Mouse (Mus musculus) T-cell, adult 2 months (primary cell): ENCODE measurements around the gene Galnt3.

Source experiments
- DNase-seq: peaks from one replicate; pipeline ENCODE4 v3.0.0; 2022; ENCODE audit warnings: low spot score

The Galnt3 gene

DNA sequence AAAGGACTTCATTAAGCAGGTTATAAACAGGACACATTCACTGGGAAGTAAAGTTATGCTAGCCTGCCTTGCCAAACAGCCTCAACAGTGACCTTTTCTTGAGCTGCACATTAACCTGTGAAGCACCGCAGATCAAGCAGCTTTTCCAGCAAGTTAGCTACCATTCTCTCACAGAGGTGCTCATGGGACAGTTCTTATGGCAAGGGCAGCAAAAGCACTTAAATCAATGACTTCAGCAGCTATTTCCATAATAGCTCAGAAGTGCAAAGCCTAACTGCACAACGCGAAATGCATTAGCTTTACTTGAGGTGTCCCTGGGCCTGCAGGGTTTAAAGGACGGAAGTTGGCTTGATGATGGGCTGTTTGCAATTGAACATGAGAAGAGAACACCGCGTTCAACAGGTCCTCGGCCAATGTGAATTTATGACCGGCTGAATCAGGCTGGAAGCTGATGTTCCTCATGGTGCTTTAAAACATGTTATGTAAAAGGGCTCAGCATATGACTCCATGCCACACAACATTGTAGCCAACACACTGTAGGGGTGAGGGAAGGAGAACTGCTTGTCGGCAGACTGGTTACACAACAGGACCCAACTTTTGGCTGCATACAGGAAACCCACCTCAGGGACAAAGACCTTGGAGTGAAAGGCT, 16.8 kb downstream of the Galnt3 start:
- no peak for DNase-seq

DNA sequence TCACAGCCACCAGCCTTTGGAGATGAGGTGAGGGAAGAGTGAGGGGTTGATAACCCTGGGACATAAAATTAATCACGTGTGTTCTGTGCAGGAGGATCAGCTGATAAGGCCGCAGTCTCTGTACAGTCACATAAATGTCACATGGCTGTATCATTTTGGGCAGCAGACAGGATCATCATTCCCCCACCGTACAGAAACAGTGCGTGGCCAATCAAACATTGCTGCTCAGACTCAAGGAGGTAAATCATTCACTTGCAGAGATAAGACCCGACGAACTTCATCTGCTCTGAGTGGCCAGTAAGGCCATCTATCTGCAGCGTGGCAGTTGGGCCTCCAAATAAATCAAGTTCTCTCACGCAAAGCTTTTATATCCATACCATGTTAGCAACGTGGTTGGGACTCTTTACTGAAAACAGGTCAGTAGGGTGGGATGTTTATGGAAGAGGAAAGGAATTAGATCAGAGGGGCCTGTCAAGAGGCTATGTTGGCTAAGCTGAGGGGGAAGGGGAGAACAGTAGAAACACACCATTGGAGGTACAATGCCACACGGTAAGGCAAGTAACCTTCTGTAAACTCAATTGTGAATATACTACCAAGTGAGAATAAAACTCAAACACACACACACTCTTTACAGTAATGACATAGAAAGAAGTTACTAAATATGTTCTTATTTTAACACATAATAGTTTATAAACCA, 20.9 kb downstream of the Galnt3 start:
- no peak for DNase-seq

DNA sequence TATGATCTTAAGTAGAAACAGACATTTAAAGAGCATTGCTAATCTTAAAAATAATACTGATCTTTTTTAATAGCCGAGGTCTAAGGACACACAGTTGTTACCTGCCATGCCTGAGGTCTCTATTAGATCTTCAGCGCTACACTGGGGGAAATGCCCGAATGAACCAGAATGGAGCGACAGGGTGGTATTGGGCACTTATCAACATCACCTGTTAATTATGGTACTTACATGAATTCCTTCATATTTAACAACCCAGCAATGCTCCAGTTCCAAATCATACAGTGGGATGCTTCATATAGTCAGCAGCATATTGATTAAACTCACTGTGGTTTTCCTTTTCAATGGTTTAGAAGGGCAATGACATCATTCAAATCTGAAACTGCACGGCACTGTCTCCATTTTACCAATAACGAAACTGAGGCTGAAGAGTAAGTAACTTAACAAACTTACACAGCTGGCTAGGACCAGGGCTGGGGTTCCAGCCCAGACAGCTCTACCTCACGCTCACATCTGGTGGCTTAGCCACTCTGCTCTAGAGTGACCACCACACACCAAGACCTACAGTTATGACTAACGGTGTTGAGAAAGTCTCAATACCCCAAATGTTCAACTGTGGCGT, 23.0 kb downstream of the Galnt3 start:
- no peak for DNase-seq

DNA sequence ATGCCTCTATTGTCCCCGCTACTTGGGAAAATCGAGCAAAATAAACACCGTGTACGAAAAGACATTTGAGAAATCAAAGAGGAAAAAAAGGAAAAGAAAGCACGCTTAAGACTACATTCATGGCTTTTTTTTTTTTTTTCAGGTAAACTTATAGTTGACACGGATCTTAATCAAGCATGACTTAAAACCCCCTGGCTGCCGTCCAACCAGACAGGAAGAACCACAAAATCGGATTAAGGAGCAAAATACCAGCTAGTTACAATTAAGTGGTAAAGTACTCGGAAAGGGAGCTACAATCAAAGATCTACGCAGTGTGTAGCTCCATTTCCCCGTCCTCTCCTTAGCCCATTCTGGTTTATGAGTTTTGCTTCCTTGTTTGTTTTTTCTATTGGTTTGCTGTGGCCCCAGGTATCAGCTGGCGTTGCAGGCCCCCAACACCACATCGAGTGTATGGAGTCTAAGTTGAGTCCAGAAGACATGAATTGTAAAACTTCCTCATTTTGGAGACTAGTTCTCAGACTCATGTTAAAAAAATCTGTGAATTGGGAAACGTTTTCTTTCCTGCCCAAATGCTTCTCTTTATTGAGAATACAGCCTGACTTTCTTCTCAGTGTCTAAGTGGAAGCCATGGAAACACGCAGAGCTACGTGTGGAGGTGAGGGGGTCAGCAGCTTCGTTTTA, 24.0 kb downstream of the Galnt3 start:
- DNase-seq = no peak

DNA sequence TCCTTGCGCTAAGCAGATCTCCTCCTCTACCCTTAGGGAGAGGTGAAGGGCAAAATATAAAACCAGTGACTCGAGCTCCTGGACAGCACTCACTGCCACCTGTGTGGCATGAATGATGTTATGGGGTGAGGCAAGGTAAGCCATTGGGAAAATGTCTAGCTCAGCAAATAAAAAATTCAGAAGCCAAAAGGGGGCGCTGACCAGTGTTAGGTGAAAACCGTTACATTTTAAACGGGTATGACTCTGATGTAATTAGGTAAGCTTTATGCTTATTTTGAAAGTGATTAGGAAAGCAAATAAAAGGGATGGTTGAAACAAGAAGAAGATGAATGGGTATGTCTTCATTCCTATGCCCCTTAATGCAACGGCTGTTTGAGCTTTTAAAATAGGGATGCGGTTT, 24.6 kb downstream of the Galnt3 start:
- DNase-seq = no peak

DNA sequence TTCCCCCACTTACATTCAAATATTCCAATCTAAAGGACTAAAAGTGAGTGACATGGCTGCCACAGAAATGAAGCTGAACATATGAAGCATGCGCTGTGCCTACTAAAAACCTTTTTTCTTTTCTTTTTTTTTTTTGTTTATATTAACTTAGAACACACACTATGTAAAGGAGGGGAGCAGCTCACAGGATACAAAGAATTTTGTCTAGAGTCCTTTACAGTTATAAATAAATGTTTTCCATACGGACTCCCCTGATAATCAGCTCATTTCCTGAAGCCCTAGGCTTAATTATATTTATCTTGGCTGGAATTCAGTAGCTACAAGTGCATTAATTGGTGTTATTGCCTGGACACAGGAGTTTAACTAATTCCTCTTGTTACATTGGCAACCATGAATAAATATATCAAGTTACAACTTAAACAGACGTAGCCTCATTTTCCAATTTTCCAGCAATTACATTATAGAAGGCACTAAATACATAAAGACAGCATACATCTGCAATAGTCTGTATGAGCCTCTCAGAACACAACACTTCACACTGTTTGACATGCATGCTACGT, 30.1 kb downstream of the Galnt3 start:
- no peak for DNase-seq

DNA sequence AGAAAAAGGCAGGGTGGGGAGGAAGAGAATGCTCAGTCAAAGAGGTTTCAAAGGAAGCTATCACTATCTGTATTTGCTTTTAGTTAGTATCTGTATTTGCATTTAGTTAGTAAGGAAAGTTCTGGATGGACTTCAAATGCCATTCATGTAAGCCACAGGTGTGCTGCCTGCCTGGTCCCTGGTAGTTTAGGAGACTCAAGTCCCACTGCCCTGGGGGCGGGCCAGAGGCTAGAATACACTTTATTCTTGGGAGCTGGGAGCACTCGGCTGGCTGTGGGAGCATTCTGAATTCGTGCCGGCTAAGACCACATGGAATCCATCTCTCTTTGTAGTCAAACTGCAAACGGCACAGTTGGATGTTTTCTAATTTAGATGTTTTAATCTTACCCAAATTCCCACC, 33.5 kb downstream of the Galnt3 start:
- DNase-seq = no peak

DNA sequence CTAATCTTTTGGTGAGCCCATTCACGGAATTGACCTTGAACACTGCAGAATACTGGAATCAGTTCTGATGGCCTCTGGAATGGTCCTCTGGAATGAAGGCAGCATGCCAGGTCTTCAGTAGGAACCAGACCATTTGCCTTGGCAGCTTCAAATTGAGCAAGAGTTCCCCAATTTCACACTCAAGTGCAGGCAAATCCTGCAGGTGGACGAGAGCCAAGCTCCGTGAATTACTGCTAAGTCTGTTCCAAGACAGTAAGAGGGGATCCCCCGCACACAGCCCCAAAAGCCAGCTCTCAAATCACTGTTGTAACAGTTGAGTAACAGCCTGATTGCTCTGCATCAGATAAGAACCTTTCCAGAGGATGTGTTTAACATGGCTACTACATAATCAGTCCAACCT, 42.9 kb downstream of the Galnt3 start:
- DNase-seq = no peak

DNA sequence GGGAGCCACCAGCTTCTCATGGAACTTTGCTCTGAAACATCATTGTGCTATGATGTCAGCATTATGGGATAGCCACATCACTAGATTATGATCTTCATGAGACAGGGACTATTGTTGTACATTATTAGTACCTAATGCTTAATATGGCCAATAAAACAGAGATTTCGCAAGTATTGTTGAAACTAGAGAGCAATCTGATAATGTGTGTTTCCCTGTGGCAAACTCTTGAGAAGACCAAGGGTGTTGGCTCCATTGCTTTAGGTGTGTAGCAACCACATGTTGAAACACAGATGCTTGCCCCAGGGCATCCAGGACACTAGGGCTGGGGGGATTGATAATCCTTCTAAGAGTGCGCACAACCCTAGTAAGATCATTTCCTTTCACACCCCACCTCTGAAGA, 44.1 kb downstream of the Galnt3 start:
- DNase-seq = no peak

DNA sequence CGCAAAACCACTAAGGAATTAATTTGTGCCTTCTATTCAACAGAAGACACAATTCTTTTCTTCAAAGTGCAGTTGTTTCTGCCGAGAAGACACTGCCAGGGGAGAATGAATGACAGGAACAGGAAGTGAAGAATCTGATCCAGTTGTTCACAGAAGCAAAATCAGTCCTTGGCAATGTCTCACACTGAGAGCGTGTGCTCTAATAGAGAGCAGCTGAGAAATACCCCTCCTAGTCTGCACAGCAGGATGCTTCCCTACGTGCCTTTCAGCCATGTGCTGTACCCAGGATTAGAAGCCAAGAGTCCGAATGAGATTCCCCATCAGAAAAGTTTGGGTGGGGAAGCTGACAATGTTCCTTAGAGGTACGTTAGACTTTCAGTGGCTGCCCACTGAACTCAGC, 55.3 kb downstream of the Galnt3 start:
- DNase-seq = no peak

DNA sequence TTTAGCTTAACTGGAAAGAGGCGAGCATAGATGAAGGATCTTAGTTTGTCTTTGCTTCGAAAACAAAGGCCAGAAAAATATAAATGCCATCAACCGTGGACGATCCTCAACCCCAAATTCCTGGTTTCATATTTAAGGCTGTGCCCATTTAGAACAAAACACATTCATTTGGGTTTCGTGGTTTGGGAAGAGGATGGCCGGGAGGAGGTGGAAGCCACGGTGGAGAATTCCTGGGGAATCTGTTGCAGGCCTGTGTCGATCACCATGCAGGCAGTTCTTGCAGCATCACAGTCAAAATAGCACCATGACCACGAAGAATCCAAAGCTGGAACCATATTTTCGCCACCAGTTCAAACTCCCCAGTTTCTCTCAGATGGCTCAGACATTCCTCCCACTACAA, 61.5 kb downstream of the Galnt3 start:
- DNase-seq = no peak

DNA sequence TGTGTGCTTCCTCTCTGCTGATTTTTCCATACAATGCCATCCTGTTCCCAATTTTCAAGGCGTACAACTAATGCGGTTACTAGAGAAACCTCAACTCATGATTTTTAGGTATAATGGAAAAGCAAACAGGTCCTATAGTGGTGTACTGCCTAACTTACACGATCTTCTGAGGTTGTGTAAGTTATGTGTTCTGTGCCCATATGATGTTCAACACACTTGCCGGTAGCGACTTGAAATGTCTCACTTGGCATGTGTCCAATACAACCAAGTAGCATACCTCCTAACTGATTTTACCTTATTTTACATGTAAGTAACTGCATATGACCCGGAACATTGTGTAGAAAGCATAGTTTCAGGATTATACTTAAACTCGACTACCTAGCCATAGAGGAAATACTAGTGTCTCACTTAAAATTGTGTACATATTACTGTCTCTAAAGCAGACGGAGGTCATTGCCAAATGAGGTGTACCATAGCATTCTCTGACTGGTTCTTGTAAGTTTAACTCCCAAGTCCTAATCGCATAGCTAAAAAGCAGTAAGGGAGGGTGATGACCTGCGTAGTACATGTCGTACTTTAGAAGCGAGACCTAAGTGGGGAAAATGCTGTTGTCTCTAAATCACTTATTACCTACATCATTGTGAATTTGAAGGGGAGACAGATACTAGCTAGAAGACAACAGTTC, 80.2 kb downstream of the Galnt3 start:
- DNase-seq = no peak

DNA sequence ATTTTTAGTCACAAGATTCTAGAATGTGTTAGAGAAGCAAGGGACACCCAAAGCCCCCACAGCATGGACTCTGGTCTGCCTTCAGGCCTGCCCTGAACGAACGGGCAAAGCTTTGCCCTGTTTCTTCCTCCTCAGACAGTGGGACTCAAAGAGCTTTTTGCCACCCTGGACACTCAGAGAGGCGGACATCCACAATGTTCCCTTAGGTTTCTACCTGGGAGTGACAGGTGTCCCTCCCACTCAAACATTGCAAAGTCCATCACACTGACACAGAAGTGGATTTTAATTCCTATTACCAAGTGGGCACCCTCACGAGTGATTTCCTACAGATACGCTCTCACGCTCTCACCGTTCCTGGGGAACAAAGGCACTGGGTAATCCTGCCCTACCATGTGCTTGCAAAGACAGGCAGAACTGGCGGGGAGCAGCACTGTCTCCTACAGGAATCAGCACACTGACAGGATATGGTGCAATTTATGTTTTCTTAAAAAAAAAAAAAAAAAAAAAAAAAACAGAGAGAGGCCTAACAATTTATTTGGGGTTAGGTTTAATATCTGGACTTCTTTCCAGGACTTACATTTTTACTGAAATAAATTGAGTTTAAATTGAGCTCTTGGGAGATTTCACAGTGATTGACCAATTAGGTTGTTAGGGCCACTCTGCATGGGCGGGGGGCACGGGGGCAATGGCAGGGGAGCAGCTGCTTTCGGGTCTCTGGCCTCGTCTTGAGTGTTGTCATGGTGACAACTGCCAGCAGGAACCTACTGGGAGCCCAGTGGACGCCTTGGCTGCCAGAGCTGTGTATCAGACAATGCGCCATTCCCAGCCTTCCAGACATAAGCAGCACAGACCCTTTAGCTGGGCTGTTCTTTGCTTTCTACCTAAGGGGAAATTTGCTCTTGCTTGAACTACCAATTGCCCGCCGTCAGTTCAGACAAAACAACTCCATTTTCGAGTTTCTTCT, 81.1 kb downstream of the Galnt3 start:
- no peak for DNase-seq

DNA sequence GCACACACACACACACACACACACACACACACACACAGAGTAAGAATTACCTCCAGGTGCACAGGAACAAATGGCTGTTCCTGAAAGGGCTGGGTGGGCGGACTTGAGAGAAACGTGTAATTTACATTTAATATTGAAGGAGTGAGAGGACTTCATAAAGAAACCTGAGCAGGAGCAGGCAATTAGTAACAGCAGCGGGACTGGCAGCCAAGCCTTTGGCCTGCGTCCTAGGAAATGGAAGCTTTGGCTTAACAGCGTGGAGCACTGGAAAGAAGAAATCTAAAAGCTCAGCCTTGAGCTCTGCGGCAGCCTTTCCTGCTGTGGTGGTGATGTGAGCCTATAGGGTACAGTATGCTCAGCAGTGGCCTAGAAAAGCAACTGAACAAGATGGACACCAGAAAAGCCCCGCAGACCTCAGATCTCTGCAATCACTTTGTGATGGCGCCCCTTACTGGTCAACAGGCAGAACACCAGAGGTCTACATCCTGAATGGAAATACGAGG, 82.8 kb downstream of the Galnt3 start:
- DNase-seq = no peak

DNA sequence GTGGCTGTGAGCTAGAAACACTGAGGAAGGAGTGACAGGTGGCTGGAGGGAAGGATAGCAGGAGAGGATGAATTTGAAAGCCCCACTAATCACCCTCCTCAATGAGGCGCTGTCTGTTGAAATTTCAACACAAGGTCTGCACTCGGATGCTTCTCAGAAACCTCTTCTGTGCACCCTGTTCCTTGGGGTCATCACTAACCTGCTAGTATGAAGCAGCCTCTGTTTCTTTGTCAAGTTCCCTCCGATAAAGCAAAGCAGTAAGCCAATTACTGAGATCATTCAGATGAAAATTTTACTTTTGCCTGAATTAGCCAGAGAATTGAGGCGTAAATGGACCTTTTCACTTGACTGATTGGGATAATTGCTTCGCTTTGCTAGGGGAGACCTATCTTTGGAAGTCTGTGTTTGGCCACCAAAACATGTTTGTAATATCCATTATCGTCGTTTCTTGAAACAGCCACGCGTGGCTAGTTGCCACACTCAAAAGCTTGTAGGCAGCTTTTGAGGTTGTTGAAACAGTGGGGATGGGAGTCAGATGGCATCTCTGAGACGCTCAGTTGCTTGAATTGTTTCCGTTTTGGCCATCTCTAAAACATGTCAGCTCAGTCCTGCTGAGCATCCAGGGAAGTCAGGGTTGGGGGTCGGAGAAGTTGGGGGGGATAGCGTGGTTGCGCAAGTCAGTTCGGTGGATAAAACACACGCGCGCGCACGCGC, 83.4 kb downstream of the Galnt3 start:
- DNase-seq = no peak

DNA sequence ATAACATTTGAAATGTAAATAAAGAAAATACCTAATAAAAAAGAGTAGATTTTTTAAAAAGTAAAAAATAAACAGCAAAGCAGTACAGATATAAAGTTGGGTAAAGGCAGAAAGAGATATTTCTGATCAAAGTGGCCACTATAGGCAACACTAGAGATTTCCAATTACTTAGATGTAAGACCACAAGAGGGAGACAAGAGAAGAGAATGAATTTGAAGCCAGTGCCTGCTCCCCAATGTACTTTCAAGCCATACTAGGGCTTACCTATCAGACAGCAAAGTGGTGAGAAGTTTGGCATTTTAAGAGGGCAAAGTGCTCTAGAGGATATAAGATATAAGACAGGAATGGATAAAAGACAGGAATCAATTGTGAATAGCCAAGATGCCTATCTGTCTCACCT, 84.2 kb downstream of the Galnt3 start:
- DNase-seq = no peak

DNA sequence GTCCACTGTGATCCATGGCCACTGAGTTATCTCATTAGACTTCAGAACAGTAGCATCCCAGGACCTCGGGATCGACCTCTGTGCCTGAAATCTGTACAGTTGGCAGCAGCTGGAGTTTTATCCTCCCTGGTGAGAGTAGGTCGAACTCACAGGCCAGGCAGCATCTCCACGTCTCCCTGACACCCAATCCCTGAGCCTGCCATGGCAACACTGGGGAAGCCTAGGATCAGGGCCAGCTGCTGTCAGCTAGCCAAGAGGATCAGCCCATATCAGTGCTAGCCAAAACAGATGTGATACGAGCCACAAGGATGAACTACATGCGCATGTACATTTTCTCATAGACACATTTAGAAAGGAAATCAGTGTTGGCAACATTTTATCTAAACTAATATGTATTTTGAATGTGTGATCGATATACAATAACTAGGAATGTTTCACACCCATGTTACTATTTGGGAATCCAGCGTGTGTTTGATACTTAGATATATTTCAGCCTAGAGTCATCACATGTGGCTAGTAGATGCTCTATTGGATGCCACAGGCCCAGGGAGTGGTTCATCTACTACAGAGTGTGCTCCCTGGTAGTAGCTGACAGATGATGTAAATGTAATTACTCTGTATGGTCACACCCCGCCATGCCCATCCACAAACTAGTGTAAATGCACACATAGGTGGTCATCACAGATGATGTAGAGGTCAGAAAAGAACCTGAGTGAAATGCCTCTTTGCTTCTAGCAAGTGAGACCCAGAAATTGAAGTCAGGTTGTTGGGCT, 89.7 kb downstream of the Galnt3 start:
- no peak for DNase-seq
